Mouse (Mus musculus) midbrain, embryonic 11.5 days (tissue): ENCODE results near the gene Wnt9a. TPM values are rescaled to one million over a fixed set of nuclear protein-coding genes. Genes with fewer than 3 reads are reported as not detected.

ENCODE experiments used
- ATAC-seq: fragments of 200-750 bp; cut with Nextera tagmentation; 2 replicates; pipeline ENCODE4 v1.8.0; 2017; ENCODE audit warnings: moderate TSS enrichment, moderate library complexity; ENCODE audit not compliant: low FRiP score
- DNase-seq: peaks from one replicate; pipeline ENCODE4 v3.0.0; 2015; ENCODE audit warnings: low spot score; ENCODE audit errors: missing footprints
- H3K27ac ChIP-seq: fragments of 300-500 bp; sonication (generic); 2 replicates; pipeline ENCODE4 v1.5.1; 2014; ENCODE audit warnings: low read depth, low read length
- H3K27me3 ChIP-seq: fragments of 300-500 bp; sonication (generic); 2 replicates; pipeline ENCODE4 v1.6.1; 2014; ENCODE audit warnings: mild to moderate bottlenecking, low read length, moderate library complexity, mixed read lengths; ENCODE audit not compliant: control insufficient read depth, insufficient read depth
- H3K36me3 ChIP-seq: fragments of 300-500 bp; sonication (generic); 2 replicates; pipeline ENCODE4 v1.6.1; 2014; ENCODE audit warnings: mild to moderate bottlenecking, low read length, moderate library complexity, mixed read lengths; ENCODE audit not compliant: control insufficient read depth, insufficient read depth
- H3K4me1 ChIP-seq: fragments of 300-500 bp; sonication (generic); 2 replicates; pipeline ENCODE4 v1.6.1; 2014; ENCODE audit warnings: low read length; ENCODE audit not compliant: control insufficient read depth, insufficient read depth
- H3K4me2 ChIP-seq: fragments of 300-500 bp; sonication (generic); 2 replicates; pipeline ENCODE4 v1.6.1; 2014; ENCODE audit warnings: mild to moderate bottlenecking, moderate library complexity
- H3K4me3 ChIP-seq: fragments of 300-500 bp; sonication (generic); 2 replicates; pipeline ENCODE4 v1.5.1; 2014; ENCODE audit warnings: low read depth, low read length
- H3K9ac ChIP-seq: fragments of 300-500 bp; sonication (generic); 2 replicates; pipeline ENCODE4 v1.6.1; 2014; ENCODE audit warnings: low read length
- H3K9me3 ChIP-seq: fragments of 300-500 bp; sonication (generic); 2 replicates; pipeline ENCODE4 v1.6.1; 2016; ENCODE audit warnings: low read length; ENCODE audit not compliant: control insufficient read depth
- WGBS: fragments of 180-500 bp; shearing (Covaris S2); extraction: QIAGEN DNeasy Blood & Tissue Kit; methylation state at CpG from one replicate; pipeline ENCODE4 v1.1.7; 2014; 5-methylcytosine and 5-hydroxymethylcytosine counted together
- polyA plus RNA-seq: library from polyadenylated mRNA; unstranded; fragments of >200 nt; fragmentation: Nextera tagmentation; extraction: Ambion mirVana; gene quantifications from 2 replicates; pipeline ENCODE4 v1.2.1, GENCODE M21; 2014

Gene Wnt9a
- polyA plus RNA-seq: 4.0 and 4.8 TPM in 2 replicates

GRCm38 (mm10) chr11:59306461-59307421 is at the start of gene Wnt9a:
Gene Wnt9a (plus strand): TSS chr11:59306928.
- DNase-seq: peak; percentile 93
- Histone ChIP-seq H3K9me3 (no peaks in the 10 kb centered on the region), H3K4me1 (peaks cover 34% of the 10 kb centered on the region), H3K27me3 (peaks cover 71% of the 10 kb centered on the region), H3K27ac (no peak within 1 kb of the TSS), H3K36me3 (no peaks in the 10 kb centered on the region), H3K4me2 (peak within 1 kb of the TSS; percentile 71), H3K4me3 (peak within 1 kb of the TSS; percentile 50), H3K9ac (peak within 1 kb of the TSS; percentile 54)
- WGBS: under 1% methylated on average over 122 of the region's 128 CpGs
- ATAC-seq: peak; percentile 56

GRCm38 (mm10) chr11:59259647-59260046 is 47.1 kb upstream of the Wnt9a start:
- Histone ChIP-seq H3K36me3 (no peaks in the 10 kb centered on the region), H3K4me2 (no peak overlapping the region), H3K9me3 (no peaks in the 10 kb centered on the region), H3K9ac (no peak overlapping the region), H3K4me1 (peaks cover 9% of the 10 kb centered on the region), H3K27me3 (peaks cover 21% of the 10 kb centered on the region), H3K4me3 (no peak overlapping the region), H3K27ac (no peak overlapping the region)
- WGBS: 89% methylated on average over 7 of the region's 7 CpGs
- ATAC-seq: no peak
- DNase-seq: no peak

- Histone ChIP-seq H3K9ac (no peak overlapping the region), H3K4me1 (peaks cover 18% of the 10 kb centered on the region), H3K27ac (no peak overlapping the region), H3K4me3 (no peak overlapping the region), H3K4me2 (no peak overlapping the region), H3K27me3 (peaks cover 32% of the 10 kb centered on the region), H3K9me3 (no peaks in the 10 kb centered on the region), H3K36me3 (no peaks in the 10 kb centered on the region)
- WGBS: 80% methylated on average over 10 of the region's 10 CpGs
- ATAC-seq: no peak
- no peak for DNase-seq
Measured at GRCm38 (mm10) chr11:59260706-59261493, 45.8 kb upstream of the Wnt9a start.

DNA sequence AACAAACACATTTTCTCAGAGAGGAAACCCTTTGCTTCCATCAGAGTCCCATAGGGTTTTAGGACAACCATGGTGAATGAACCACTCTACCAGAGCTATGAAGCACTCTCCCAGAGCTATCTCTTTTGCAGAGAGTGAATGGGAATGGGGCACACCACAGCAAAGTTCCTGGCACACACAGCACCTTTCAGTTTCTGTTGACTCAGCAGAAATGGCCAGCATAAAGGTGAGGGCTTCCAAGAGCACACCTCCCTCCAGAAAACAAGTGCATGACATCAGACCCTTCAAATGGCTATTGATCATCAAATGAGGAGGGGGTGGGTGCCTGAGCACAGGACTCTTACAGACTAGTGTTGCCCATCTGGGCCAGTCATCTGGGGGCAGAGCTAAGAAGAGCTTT is 44.4 kb upstream of the Wnt9a start:
- H3K4me3 ChIP-seq: no peak overlapping the region
- no peak overlapping the region for H3K4me2 ChIP-seq
- no peak overlapping the region for H3K27ac ChIP-seq
- no peaks in the 10 kb centered on the region for H3K36me3 ChIP-seq
- peaks cover 27% of the 10 kb centered on the region for H3K4me1 ChIP-seq
- DNase-seq (no peak), ATAC-seq (no peak)
- H3K9me3 ChIP-seq: no peaks in the 10 kb centered on the region
- no peak overlapping the region for H3K9ac ChIP-seq
- peaks cover 43% of the 10 kb centered on the region for H3K27me3 ChIP-seq

DNA sequence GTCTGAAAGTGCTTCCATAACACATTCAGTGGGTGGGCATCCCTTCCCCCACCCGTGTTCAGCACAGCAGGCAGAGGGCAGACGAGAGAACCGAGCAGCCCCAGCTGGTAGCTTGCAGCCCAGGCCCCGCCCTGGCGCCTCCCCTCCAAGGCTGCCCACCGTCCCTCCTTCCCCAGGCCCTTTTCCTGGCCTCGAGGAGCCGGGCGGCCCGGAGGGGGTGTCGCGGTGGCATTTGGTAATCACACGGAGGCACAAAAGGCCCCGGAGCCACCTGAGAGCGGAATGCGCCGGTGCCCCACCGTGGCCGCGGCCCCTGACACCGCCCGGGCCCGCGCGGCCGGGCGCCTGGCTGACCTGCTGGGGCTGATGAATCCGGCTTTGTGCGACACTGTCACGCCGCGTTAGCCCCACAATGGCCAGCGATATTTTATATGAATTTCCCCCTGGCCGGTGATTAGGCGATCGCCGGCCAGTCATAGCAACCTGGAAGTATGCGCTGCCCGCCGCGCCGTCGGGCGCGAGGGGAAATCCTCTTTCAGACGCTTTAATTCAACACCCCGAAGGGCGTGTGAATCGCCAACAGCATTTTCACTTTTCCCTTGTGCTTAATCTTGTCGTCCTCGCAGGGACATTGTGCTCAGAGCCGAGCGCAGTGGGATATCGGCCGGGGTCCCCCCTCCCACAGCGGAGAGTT is 42.7 kb upstream of the Wnt9a start:
- DNase-seq (peak; percentile 97), ATAC-seq (peak; percentile 88)
- H3K4me2 ChIP-seq: peak overlapping the region; percentile 64
- peaks cover 47% of the 10 kb centered on the region for H3K27me3 ChIP-seq
- H3K9me3 ChIP-seq: peaks cover 3% of the 10 kb centered on the region; the same call in 1 of the 2 replicates
- H3K27ac ChIP-seq: peak overlapping the region; percentile 46
- H3K36me3 ChIP-seq: no peaks in the 10 kb centered on the region
- WGBS: under 1% methylated on average over 56 of the region's 56 CpGs
- H3K4me3 ChIP-seq: peak overlapping the region; percentile 41
- peak overlapping the region; percentile 68 for H3K9ac ChIP-seq
- peaks cover 27% of the 10 kb centered on the region for H3K4me1 ChIP-seq

DNA sequence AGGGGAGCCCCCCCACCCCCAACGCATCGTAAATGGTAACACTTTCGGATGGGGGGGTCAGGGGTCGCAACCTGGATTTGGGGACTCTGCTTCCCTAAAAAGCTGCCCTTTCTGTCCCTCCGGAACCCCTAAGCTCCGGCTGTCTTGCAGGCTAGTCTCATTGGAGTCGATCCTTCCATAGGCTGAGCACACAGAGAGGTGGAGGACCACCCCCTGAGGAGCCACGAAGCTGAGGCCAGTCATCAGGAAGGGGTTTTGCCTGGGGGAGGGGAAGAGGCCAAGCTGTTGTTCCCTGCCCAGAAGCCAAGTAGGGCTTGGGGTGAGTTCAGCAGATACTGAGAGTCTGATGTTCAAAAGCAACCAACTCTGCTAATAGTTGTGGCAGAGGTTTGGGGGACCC is 42.1 kb upstream of the Wnt9a start:
- Histone ChIP-seq H3K9ac (peak overlapping the region; percentile 68), H3K27ac (peak overlapping the region; percentile 46), H3K27me3 (peaks cover 47% of the 10 kb centered on the region), H3K9me3 (peaks cover 3% of the 10 kb centered on the region; the same call in 1 of the 2 replicates), H3K4me2 (peak overlapping the region; percentile 64), H3K4me3 (peak overlapping the region; percentile 41), H3K36me3 (no peaks in the 10 kb centered on the region), H3K4me1 (peaks cover 27% of the 10 kb centered on the region)
- no peak for DNase-seq
- ATAC-seq: peak; percentile 68
- WGBS: 1% methylated on average over 8 of the region's 8 CpGs

DNA sequence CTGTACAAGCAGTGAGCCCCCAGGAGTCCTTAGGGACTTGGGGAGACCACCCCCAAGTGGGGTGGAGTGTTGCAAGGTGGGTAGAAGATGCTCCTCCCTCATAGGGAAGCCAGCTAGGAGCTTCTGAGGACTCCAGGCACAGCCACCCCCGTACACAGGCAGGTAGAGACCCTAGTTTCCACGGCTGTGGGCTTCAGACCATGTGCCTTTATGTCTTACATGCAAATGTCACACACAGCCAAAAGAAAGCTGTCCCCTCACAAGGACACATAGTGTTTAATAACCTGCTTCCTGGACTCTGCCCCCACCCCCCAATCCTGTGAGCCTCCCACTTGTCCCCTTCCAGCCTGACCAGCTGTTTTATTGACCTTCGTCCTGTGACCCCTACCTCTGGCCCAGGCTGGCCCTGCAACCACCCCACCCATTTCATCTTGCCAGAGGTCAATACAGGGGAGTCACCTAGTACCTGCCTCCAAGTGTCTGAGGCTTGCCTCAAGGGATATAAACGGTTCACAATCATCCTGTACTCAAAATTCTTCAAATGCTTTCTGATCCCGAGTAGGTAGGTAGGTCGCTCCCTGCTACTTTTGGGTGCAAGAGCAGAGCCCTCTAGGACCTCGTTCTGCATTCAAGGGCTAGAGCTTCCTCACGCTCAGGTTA is 41.4 kb upstream of the Wnt9a start:
- Histone ChIP-seq H3K4me2 (peak overlapping the region; percentile 64; the same call in 1 of the 2 replicates), H3K9ac (no peak overlapping the region), H3K27me3 (peaks cover 45% of the 10 kb centered on the region), H3K36me3 (no peaks in the 10 kb centered on the region), H3K27ac (peak overlapping the region; percentile 46; the same call in 1 of the 2 replicates), H3K9me3 (peaks cover 3% of the 10 kb centered on the region; the same call in 1 of the 2 replicates), H3K4me1 (peaks cover 27% of the 10 kb centered on the region), H3K4me3 (no peak overlapping the region)
- 47% methylated on average over 8 of the region's 8 CpGs for WGBS
- ATAC-seq: no peak
- peak; percentile 91 for DNase-seq

- Histone ChIP-seq H3K36me3 (no peaks in the 10 kb centered on the region), H3K27ac (no peak overlapping the region), H3K4me2 (no peak overlapping the region), H3K4me3 (no peak overlapping the region), H3K9me3 (peaks cover 3% of the 10 kb centered on the region; the same call in 1 of the 2 replicates), H3K27me3 (peaks cover 37% of the 10 kb centered on the region), H3K9ac (no peak overlapping the region), H3K4me1 (peaks cover 27% of the 10 kb centered on the region)
- 13% methylated on average over 6 of the region's 6 CpGs for whole genome bisulfite sequencing
- no peak for DNase-seq
- ATAC-seq: no peak
Measured at GRCm38 (mm10) chr11:59266727-59267126, 40.0 kb upstream of the Wnt9a start.
